Mouse (Mus musculus) brain, adult 10 weeks (tissue): ENCODE results near the gene Odf3. TPM values are rescaled to one million over a fixed set of nuclear protein-coding genes. Genes with fewer than 3 reads are reported as not detected.

Experiments used
- polyA plus RNA-seq: library from polyadenylated mRNA; stranded (reverse); fragments of 350-450 nt; fragmentation: Illumina TruSeq; extraction: RNeasy Lipid Tissue Mini Kit (QIAGEN cat#74804); gene quantifications from one replicate; pipeline ENCODE4 v1.2.3, GENCODE M21; 2015; ENCODE audit warnings: low read depth, low replicate concordance

The Odf3 gene
- 0.28 TPM for polyA plus RNA-seq

GRCm38 (mm10) chr7:140847755-140848580 is at the start of gene Odf3:
Odf3 (plus strand) TSS chr7:140847805.

GRCm38 (mm10) chr7:140821653-140822329 is 25.8 kb upstream of the Odf3 start, which contains the start of gene Zfp941:
Zfp941 (minus strand) TSS chr7:140822178.

GRCm38 (mm10) chr7:140834968-140835757 is 12.4 kb upstream of the Odf3 start, which contains the start of gene Urah:
Urah (plus strand) TSS chr7:140835018.

GRCm38 (mm10) chr7:140844905-140845665 is 2.5 kb upstream of the Odf3 start, which contains the start of gene Scgb1c1:
Scgb1c1 (plus strand) TSS chr7:140845547.

GRCm38 (mm10) chr7:140855860-140856784 is 8.5 kb downstream of the Odf3 start, which contains the start of gene Gm45785:
Gm45785 (minus strand) TSS chr7:140856331.

GRCm38 (mm10) chr7:140856785-140857549 is 9.4 kb downstream of the Odf3 start, which contains the start of gene Ric8a:
Ric8a (plus strand) TSS chr7:140856957.

GRCm38 (mm10) chr7:140857550-140858505 is 10.2 kb downstream of the Odf3 start, which contains the start of gene Bet1l:
Bet1l (minus strand) TSS chr7:140857577.

GRCm38 (mm10) chr7:140881696-140882468 is 34.3 kb downstream of the Odf3 start, which contains the start of the genes Psmd13 and Sirt3:
Psmd13 (plus strand) TSS chr7:140881968.
Sirt3 (minus strand) TSS chr7:140882309.

GRCm38 (mm10) chr7:140900220-140900619 is 52.6 kb downstream of the Odf3 start, which contains the start of gene Cox8b:
Cox8b (minus strand) TSS chr7:140900446.

Other genes starting within 250 kb of the Odf3 start
- gene Olfr46, start 246.5 kb upstream of the Odf3 start, polyA plus RNA-seq, result not detected
- gene Olfr61, start 218.8 kb upstream of the Odf3 start, polyA plus RNA-seq, result not detected
- gene Olfr53, start 201.4 kb upstream of the Odf3 start, polyA plus RNA-seq, result not detected
- not detected for gene Olfr539, start 187.9 kb upstream of the Odf3 start, polyA plus RNA-seq
- gene Olfr45, start 165.9 kb upstream of the Odf3 start, polyA plus RNA-seq, result not detected
- gene Olfr541, start 150.5 kb upstream of the Odf3 start, polyA plus RNA-seq, result not detected
- gene Cyp2e1, start 84.1 kb upstream of the Odf3 start, polyA plus RNA-seq, result 0.73 TPM
- gene Syce1, start 60.0 kb upstream of the Odf3 start, polyA plus RNA-seq, result 0.52 TPM
- gene Zfp941, start 25.6 kb upstream of the Odf3 start, polyA plus RNA-seq, result 21.9 TPM
- 1.6 TPM for gene Urah, start 12.8 kb upstream of the Odf3 start, polyA plus RNA-seq
- not detected for gene Scgb1c1, start 2.3 kb upstream of the Odf3 start, polyA plus RNA-seq
- not detected for gene Gm45785, start 8.5 kb downstream of the Odf3 start, polyA plus RNA-seq
- 66.6 TPM for gene Ric8a, start 9.2 kb downstream of the Odf3 start, polyA plus RNA-seq
- gene Bet1l, start 9.8 kb downstream of the Odf3 start, polyA plus RNA-seq, result 34.2 TPM
- 133 TPM for gene Psmd13, start 34.2 kb downstream of the Odf3 start, polyA plus RNA-seq
- 133 TPM for gene Sirt3, start 34.5 kb downstream of the Odf3 start, polyA plus RNA-seq
- gene Cox8b, start 52.6 kb downstream of the Odf3 start, polyA plus RNA-seq, result 4.6 TPM
- gene Nlrp6, start 73.1 kb downstream of the Odf3 start, polyA plus RNA-seq, result 0.34 TPM
- 4.3 TPM for gene Pgghg, start 93.6 kb downstream of the Odf3 start, polyA plus RNA-seq
- gene Ifitm5, start 102.5 kb downstream of the Odf3 start, polyA plus RNA-seq, result not detected
- gene Gm45717, start 108.1 kb downstream of the Odf3 start, polyA plus RNA-seq, result not detected
- 31.6 TPM for gene Ifitm2, start 108.2 kb downstream of the Odf3 start, polyA plus RNA-seq
- 8.0 TPM for gene Ifitm1, start 119.4 kb downstream of the Odf3 start, polyA plus RNA-seq
- gene Ifitm3, start 163.0 kb downstream of the Odf3 start, polyA plus RNA-seq, result 39.7 TPM
- gene Ifitm6, start 170.1 kb downstream of the Odf3 start, polyA plus RNA-seq, result 1.1 TPM
- not detected for gene Gm17387, start 181.3 kb downstream of the Odf3 start, polyA plus RNA-seq
- gene B4galnt4, start 213.3 kb downstream of the Odf3 start, polyA plus RNA-seq, result 44.9 TPM
- not detected for gene Pkp3, start 230.4 kb downstream of the Odf3 start, polyA plus RNA-seq